Mouse (Mus musculus) neural tube, embryonic 15.5 days (tissue): ENCODE data around the gene Arfgef3. TPM values are rescaled to one million over a fixed set of nuclear protein-coding genes. Genes with fewer than 3 reads are reported as not detected.

ENCODE experiments used
- ATAC-seq: fragments of 200-750 bp; cut with Nextera tagmentation; 2 replicates; pipeline ENCODE4 v1.8.0; 2017; ENCODE audit warnings: mild to moderate bottlenecking, moderate TSS enrichment, moderate library complexity; ENCODE audit not compliant: low FRiP score
- H3K27ac ChIP-seq: fragments of 300-500 bp; sonication (generic); replicated peaks from 2 replicates; pipeline ENCODE4 v1.5.1; 2015; ENCODE audit warnings: mild to moderate bottlenecking, inconsistent platforms
- H3K27me3 ChIP-seq: fragments of 300-500 bp; sonication (generic); replicated peaks from 2 replicates; pipeline ENCODE4 v1.6.1; 2015; ENCODE audit warnings: inconsistent platforms
- H3K36me3 ChIP-seq: fragments of 300-500 bp; sonication (generic); 2 replicates; pipeline ENCODE4 v1.6.1; 2015; ENCODE audit warnings: inconsistent platforms
- H3K4me1 ChIP-seq: fragments of 300-500 bp; sonication (generic); 2 replicates; pipeline ENCODE4 v1.6.1; 2015; ENCODE audit warnings: inconsistent platforms
- H3K4me2 ChIP-seq: fragments of 300-500 bp; sonication (generic); 2 replicates; pipeline ENCODE4 v1.6.1; 2015; ENCODE audit warnings: inconsistent platforms, mild to moderate bottlenecking, moderate library complexity
- H3K4me3 ChIP-seq: fragments of 300-500 bp; sonication (generic); replicated peaks from 2 replicates; pipeline ENCODE4 v1.5.1; 2015; ENCODE audit warnings: mild to moderate bottlenecking, inconsistent platforms
- H3K9ac ChIP-seq: fragments of 300-500 bp; sonication (generic); replicated peaks from 2 replicates; pipeline ENCODE4 v1.6.1; 2015; ENCODE audit warnings: mild to moderate bottlenecking, inconsistent platforms
- H3K9me3 ChIP-seq: fragments of 300-500 bp; sonication (generic); replicated peaks from 2 replicates; pipeline ENCODE4 v1.6.1; 2016; ENCODE audit warnings: inconsistent platforms
- WGBS: fragments of 180-500 bp; shearing (Covaris S2); methylation state at CpG from one replicate; pipeline ENCODE4 v1.1.7; 2015; ENCODE audit warnings: mixed read lengths; 5-methylcytosine and 5-hydroxymethylcytosine counted together
- polyA plus RNA-seq: library from polyadenylated mRNA; unstranded; fragments of >200 nt; fragmentation: Nextera tagmentation; extraction: Ambion mirVana; gene quantifications from 2 replicates; pipeline ENCODE4 v1.2.1, GENCODE M21; 2015

Gene Arfgef3
- polyA plus RNA-seq, 1 experiment from 2014 or later, result 7.4 TPM

DNA sequence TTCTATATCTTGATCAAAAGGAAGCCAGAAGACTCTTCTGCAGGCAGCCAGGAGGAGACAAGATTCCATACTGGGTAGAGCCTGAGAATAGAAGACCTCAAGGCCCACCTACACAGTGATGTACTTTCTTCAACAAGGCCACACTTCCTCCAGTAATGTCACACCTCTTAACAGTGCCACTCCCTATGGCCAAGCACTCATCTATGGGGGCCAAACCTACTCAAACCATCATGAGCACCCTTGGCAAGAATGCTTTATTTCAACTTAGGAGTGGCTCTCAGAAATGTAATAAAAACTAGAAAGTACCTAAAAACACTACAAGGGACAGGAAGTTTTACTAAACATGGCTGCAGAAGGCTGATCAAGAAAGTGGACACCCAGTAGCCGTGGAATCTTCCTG lies 15.2 kb downstream of the Arfgef3 start:
- H3K4me2 ChIP-seq, result no peak overlapping the region
- no peaks in the 10 kb centered on the region for H3K9me3 ChIP-seq
- no peak for ATAC-seq
- H3K4me1 ChIP-seq, result peaks cover 4% of the 10 kb centered on the region; the same call in 1 of the 2 replicates
- peaks cover 2% of the 10 kb centered on the region; the same call in 1 of the 2 replicates for H3K36me3 ChIP-seq
- H3K9ac ChIP-seq, result no peak overlapping the region
- H3K4me3 ChIP-seq, result no peak overlapping the region
- H3K27me3 ChIP-seq, result no peaks in the 10 kb centered on the region
- no peak overlapping the region for H3K27ac ChIP-seq
- 96% methylated on average over 1 of the region's 1 CpGs for WGBS

DNA sequence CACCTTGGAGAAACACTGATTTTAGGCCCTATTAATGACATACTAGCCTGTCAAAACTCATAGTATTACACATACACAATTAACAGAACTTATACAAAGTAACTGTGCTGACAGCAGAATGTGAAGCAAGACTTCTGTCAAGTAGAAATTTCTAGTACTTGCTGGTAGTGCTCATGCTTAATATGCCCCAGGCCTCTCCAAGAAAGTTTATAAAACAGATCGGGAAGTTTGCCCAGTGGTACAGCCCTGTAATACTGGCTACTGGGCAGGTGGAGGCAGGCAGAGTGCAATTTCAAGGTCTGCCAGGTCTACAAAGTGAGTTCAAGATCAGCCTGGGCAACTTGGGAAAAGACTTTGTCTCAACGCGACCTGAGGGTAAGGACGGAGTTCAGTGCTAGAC lies 32.3 kb downstream of the Arfgef3 start:
- no peaks in the 10 kb centered on the region for H3K27me3 ChIP-seq
- peaks cover 22% of the 10 kb centered on the region for H3K4me1 ChIP-seq
- 98% methylated on average over 4 of the region's 4 CpGs for WGBS
- peak overlapping the region; percentile 24; the same call in 1 of the 2 replicates for H3K27ac ChIP-seq
- no peak overlapping the region for H3K9ac ChIP-seq
- H3K9me3 ChIP-seq, result no peaks in the 10 kb centered on the region
- H3K4me2 ChIP-seq, result no peak overlapping the region
- no peak for ATAC-seq
- no peak overlapping the region for H3K4me3 ChIP-seq
- H3K36me3 ChIP-seq, result no peaks in the 10 kb centered on the region

- Histone ChIP-seq H3K4me2 (no peak overlapping the region), H3K27ac (peak overlapping the region; percentile 24; the same call in 1 of the 2 replicates), H3K9ac (no peak overlapping the region), H3K27me3 (no peaks in the 10 kb centered on the region), H3K9me3 (no peaks in the 10 kb centered on the region), H3K4me3 (no peak overlapping the region), H3K36me3 (no peaks in the 10 kb centered on the region), H3K4me1 (peaks cover 22% of the 10 kb centered on the region)
- WGBS, result 26% methylated on average over 6 of the region's 6 CpGs
- ATAC-seq, result peak; percentile 60
Measured at GRCm38 (mm10) chr10:18710949-18711348, 32.8 kb downstream of the Arfgef3 start.

DNA sequence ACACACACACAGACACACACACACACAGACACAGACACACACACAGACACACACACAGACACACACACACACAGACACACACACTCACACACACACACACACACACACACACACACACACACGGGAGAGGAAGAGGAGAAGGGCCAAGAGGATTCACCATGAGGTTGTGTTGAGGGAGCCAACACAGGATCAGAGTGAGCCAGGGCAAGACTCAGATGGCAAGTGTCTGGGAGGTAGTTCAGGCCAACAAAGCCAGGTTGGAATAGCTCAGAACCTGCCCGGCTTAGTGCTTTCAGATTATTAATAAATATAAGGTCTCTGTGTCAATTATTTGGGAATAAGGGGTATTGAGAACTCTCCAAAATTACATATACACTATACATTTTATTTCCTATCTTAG lies 33.9 kb downstream of the Arfgef3 start:
- Histone ChIP-seq H3K27me3 (no peaks in the 10 kb centered on the region), H3K4me3 (no peak overlapping the region), H3K9me3 (no peaks in the 10 kb centered on the region), H3K27ac (no peak overlapping the region), H3K4me1 (peaks cover 22% of the 10 kb centered on the region), H3K9ac (no peak overlapping the region), H3K36me3 (no peaks in the 10 kb centered on the region), H3K4me2 (no peak overlapping the region)
- ATAC-seq, result no peak
- 87% methylated on average over 2 of the region's 2 CpGs for WGBS

GRCm38 (mm10) chr10:18708641-18709040 lies 35.1 kb downstream of the Arfgef3 start:
- no peak for ATAC-seq
- 83% methylated on average over 1 of the region's 1 CpGs for WGBS

DNA sequence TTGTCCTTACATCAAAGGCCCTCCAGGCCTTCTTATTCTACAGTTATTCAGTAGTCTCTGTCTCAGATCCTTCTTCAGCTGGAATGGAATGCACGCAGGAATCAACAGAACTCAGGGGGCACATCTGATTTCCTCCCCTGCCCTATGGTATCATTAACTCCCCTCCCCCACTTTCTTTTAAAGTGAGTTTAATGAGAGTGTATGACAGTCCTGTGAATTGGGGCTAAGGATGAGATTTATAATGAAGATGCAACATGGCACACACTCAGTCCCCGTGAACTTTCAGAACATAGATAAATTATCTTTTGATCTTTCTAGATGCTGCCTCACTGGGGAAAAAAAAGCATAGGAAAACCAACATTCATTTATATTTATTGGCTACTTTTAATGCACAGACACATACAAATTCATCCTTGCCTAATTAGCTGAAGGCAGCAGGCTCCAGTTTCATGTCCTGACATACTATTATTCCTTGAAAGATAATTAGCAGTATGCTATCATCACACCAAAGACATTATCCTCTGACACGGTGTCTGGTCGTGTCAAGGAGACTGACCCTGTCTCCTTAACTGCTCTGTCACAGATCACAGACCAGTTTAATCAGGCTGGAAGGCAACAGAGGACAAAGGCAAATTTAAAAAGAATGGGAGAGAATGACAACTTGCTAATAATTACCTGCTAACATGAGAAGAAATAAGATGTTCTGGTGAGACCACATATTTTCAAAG lies 39.2 kb downstream of the Arfgef3 start:
- Histone ChIP-seq H3K27me3 (no peaks in the 10 kb centered on the region), H3K36me3 (no peaks in the 10 kb centered on the region), H3K9ac (no peak overlapping the region), H3K4me1 (peaks cover 13% of the 10 kb centered on the region; the same call in 1 of the 2 replicates), H3K9me3 (no peaks in the 10 kb centered on the region), H3K4me3 (no peak overlapping the region), H3K4me2 (no peak overlapping the region), H3K27ac (no peak overlapping the region)
- ATAC-seq, result 0 out of 2 replicates have a peak, but pooled peaks have one; percentile 27
- 43% methylated on average over 4 of the region's 4 CpGs for WGBS

More at GRCm38 (mm10) chr10:18708641-18709040, 35.1 kb downstream of the Arfgef3 start:
- Histone ChIP-seq H3K4me2 (no peak overlapping the region), H3K27ac (no peak overlapping the region), H3K36me3 (no peaks in the 10 kb centered on the region), H3K4me3 (no peak overlapping the region), H3K4me1 (peaks cover 22% of the 10 kb centered on the region), H3K27me3 (no peaks in the 10 kb centered on the region), H3K9me3 (no peaks in the 10 kb centered on the region), H3K9ac (no peak overlapping the region)

GRCm38 (mm10) chr10:18701517-18701916 lies 42.2 kb downstream of the Arfgef3 start:
- H3K9me3 ChIP-seq, result no peaks in the 10 kb centered on the region
- ATAC-seq, result no peak
- peaks cover 7% of the 10 kb centered on the region; the same call in 1 of the 2 replicates for H3K4me1 ChIP-seq
- H3K36me3 ChIP-seq, result no peaks in the 10 kb centered on the region
- no peak overlapping the region for H3K27ac ChIP-seq
- no peak overlapping the region for H3K9ac ChIP-seq
- H3K4me2 ChIP-seq, result no peak overlapping the region
- H3K4me3 ChIP-seq, result no peak overlapping the region
- H3K27me3 ChIP-seq, result no peaks in the 10 kb centered on the region

GRCm38 (mm10) chr10:18700117-18700516 lies 43.6 kb downstream of the Arfgef3 start:
- Histone ChIP-seq H3K4me2 (no peak overlapping the region), H3K27me3 (no peaks in the 10 kb centered on the region), H3K9me3 (no peaks in the 10 kb centered on the region), H3K4me1 (peaks cover 6% of the 10 kb centered on the region; the same call in 1 of the 2 replicates), H3K27ac (no peak overlapping the region), H3K36me3 (peaks cover 7% of the 10 kb centered on the region), H3K9ac (no peak overlapping the region), H3K4me3 (no peak overlapping the region)
- no peak for ATAC-seq
- WGBS, result 67% methylated on average over 2 of the region's 2 CpGs

- ATAC-seq, result no peak
Measured at GRCm38 (mm10) chr10:18699151-18699550, 44.6 kb downstream of the Arfgef3 start.

GRCm38 (mm10) chr10:18696461-18696860 lies 47.3 kb downstream of the Arfgef3 start:
- peaks cover 9% of the 10 kb centered on the region for H3K36me3 ChIP-seq
- H3K27ac ChIP-seq, result no peak overlapping the region
- H3K9me3 ChIP-seq, result no peaks in the 10 kb centered on the region
- H3K9ac ChIP-seq, result no peak overlapping the region
- ATAC-seq, result no peak
- no peak overlapping the region for H3K4me2 ChIP-seq
- H3K4me3 ChIP-seq, result no peak overlapping the region
- 65% methylated on average over 6 of the region's 6 CpGs for WGBS
- H3K27me3 ChIP-seq, result no peaks in the 10 kb centered on the region
- peaks cover 6% of the 10 kb centered on the region; the same call in 1 of the 2 replicates for H3K4me1 ChIP-seq

More at GRCm38 (mm10) chr10:18699151-18699550, 44.6 kb downstream of the Arfgef3 start:
- no peak overlapping the region for H3K27ac ChIP-seq
- H3K9ac ChIP-seq, result no peak overlapping the region
- no peaks in the 10 kb centered on the region for H3K27me3 ChIP-seq
- H3K9me3 ChIP-seq, result no peaks in the 10 kb centered on the region
- no peak overlapping the region for H3K4me3 ChIP-seq
- H3K4me2 ChIP-seq, result no peak overlapping the region
- peaks cover 9% of the 10 kb centered on the region for H3K36me3 ChIP-seq
- peaks cover 6% of the 10 kb centered on the region; the same call in 1 of the 2 replicates for H3K4me1 ChIP-seq
- 90% methylated on average over 2 of the region's 2 CpGs for WGBS

GRCm38 (mm10) chr10:18688234-18688633 lies 55.5 kb downstream of the Arfgef3 start:
- WGBS, result 38% methylated on average over 2 of the region's 2 CpGs
- ATAC-seq, result no peak

GRCm38 (mm10) chr10:18681385-18681954 lies 62.3 kb downstream of the Arfgef3 start:
- peaks cover 2% of the 10 kb centered on the region for H3K36me3 ChIP-seq
- peaks cover 4% of the 10 kb centered on the region for H3K4me1 ChIP-seq
- H3K27ac ChIP-seq, result 0 out of 2 replicates have a peak overlapping the region, but pooled peaks have one; percentile 41
- no peak overlapping the region for H3K4me3 ChIP-seq
- 48% methylated on average over 2 of the region's 2 CpGs for WGBS
- H3K4me2 ChIP-seq, result no peak overlapping the region
- H3K27me3 ChIP-seq, result no peaks in the 10 kb centered on the region
- no peaks in the 10 kb centered on the region for H3K9me3 ChIP-seq
- peak; percentile 38; the same call in 1 of the 2 replicates for ATAC-seq
- H3K9ac ChIP-seq, result no peak overlapping the region

More at GRCm38 (mm10) chr10:18688234-18688633, 55.5 kb downstream of the Arfgef3 start:
- Histone ChIP-seq H3K36me3 (no peaks in the 10 kb centered on the region; the same call in 1 of the 2 replicates), H3K27me3 (no peaks in the 10 kb centered on the region), H3K4me2 (no peak overlapping the region), H3K4me3 (no peak overlapping the region), H3K4me1 (no peaks in the 10 kb centered on the region), H3K9me3 (no peaks in the 10 kb centered on the region), H3K27ac (no peak overlapping the region), H3K9ac (no peak overlapping the region)
